Mouse (Mus musculus): ENCODE data around the gene Dcaf7. TPM values are rescaled to one million over a fixed set of nuclear protein-coding genes. Genes with fewer than 3 reads are reported as not detected.

Dcaf7 gene
- total RNA-seq, 4 experiments from 2014 or later: 121 to 133 (median 126) TPM

DNA sequence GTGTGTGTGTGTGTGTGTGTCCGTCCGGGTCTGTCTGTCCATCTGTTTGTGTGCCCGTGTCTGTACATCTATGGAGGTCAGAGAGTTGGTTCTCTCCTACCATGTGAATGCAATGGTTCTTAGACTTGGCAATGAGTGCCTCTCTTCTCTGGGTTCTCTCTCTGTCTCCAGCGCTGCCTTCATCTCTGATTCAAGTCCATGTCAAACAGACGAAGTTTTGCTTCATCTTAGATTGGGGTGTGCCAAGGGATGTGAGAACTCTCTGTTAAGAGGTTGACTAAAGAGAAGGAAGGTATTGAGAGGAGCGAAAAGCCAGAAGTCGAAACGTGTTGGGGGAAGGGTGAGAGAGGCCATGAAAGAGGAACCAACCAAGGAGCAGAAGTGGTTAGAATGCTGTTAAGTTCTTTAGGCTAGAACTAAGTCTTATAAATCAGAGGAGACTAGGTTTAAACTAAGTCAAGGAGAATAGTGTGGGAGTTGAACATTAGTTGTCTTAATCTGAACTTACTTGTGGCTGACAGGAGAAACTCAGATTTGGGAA lies 69.4 kb downstream of the Dcaf7 start:
- DNase-seq (ENCODE audit: low spot score in 2 of 2): no peak

Other genes starting within 250 kb of the Dcaf7 start
- 10 to 100 TPM; 48.1 to 63.3 (median 58.7) TPM for gene Cyb561, start 83.5 kb upstream of the Dcaf7 start, total RNA-seq (2022)
- gene Ace, start 68.9 kb upstream of the Dcaf7 start, total RNA-seq (2022): 10 to 100 TPM in 3 of 4 experiments, 1 to 10 TPM in 1; 7.8 to 10.9 (median 10.6) TPM
- not detected for gene Ace3, start 42.2 kb upstream of the Dcaf7 start, total RNA-seq (2022)
- gene Kcnh6, start 28.7 kb upstream of the Dcaf7 start, total RNA-seq (2022): 1 to 10 TPM; 1.1 to 1.6 (median 1.3) TPM
- gene Taco1, start 29.2 kb downstream of the Dcaf7 start, total RNA-seq (2022): 10 to 100 TPM; 15.5 to 23.3 (median 18.7) TPM
- gene Map3k3, start 47.7 kb downstream of the Dcaf7 start, total RNA-seq (2022): 10 to 100 TPM; 30.2 to 37.4 (median 35.1) TPM
- 1 to 10 TPM in 1 of 4 experiments, not detected in 3; 1.4 TPM for gene Gm10840, start 124.0 kb downstream of the Dcaf7 start, total RNA-seq (2022)
- 100 to 1,000 TPM; 111 to 131 (median 122) TPM for gene Limd2, start 124.0 kb downstream of the Dcaf7 start, total RNA-seq (2022)
- 10 to 100 TPM; 29.2 to 33.2 (median 31.0) TPM for gene Strada, start 165.3 kb downstream of the Dcaf7 start, total RNA-seq (2022)
- gene Ccdc47, start 179.5 kb downstream of the Dcaf7 start, total RNA-seq (2022): 10 to 100 TPM; 82.3 to 98.3 (median 92.6) TPM
- gene Ddx42, start 180.1 kb downstream of the Dcaf7 start, total RNA-seq (2022): 10 to 100 TPM; 65.3 to 71.1 (median 69.4) TPM
- gene Ftsj3, start 219.2 kb downstream of the Dcaf7 start, total RNA-seq (2022): 10 to 100 TPM; 28.9 to 33.3 (median 32.4) TPM
- gene Psmc5, start 219.3 kb downstream of the Dcaf7 start, total RNA-seq (2022): 100 to 1,000 TPM; 164 to 180 (median 176) TPM
- gene Smarcd2, start 236.1 kb downstream of the Dcaf7 start, total RNA-seq (2022): 10 to 100 TPM; 29.1 to 34.7 (median 31.2) TPM
- gene Tcam1, start 239.8 kb downstream of the Dcaf7 start, total RNA-seq (2022): under 1 TPM in 2 of 4 experiments, not detected in 2; 0.16 to 0.20 TPM

Data from layer of hippocampus, adult 8-10 months (tissue).